Mouse (Mus musculus): ENCODE measurements around the gene Gm20708. TPM values are rescaled to one million over a fixed set of nuclear protein-coding genes. Genes with fewer than 3 reads are reported as not detected.

Gm20708 gene
- polyA plus RNA-seq, 1 experiment from 2014 or later = 0.45 TPM

DNA sequence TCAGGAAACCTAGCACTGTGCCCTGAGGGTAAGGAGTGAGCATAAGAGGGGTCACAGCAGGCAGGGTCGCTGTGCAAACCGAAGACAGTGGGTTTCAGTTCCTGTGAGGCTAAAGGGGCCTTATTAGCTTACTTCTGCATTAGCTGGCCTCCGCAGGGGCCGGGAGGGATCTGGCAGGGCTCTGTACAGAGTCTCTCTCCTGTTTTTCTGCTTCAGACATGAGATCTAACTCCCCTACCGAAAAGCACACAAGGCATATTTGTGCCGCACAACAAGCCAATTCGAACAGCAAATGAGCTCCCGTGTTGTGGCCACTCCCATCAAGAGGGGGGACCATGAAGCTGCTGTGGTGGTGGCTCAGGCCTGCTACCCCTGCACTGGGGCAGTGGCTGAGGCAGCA is 69.4 kb downstream of the Gm20708 start:
- peaks cover 29% of the 10 kb centered on the region for H3K27me3 ChIP-seq
- no peak for ATAC-seq (ENCODE audit: insufficient read depth)
- peak overlapping the region; percentile 35 for H3K4me2 ChIP-seq
- WGBS (ENCODE audit: insufficient replicate concordance) = 10% methylated on average over 8 of the region's 8 CpGs
- H3K27ac ChIP-seq (replicated peaks) = peak overlapping the region; percentile 75
- H3K9ac ChIP-seq = no peak overlapping the region
- peaks cover 42% of the 10 kb centered on the region for H3K4me1 ChIP-seq (replicated peaks)
- no peak overlapping the region for H3K4me3 ChIP-seq (replicated peaks)
- no peaks in the 10 kb centered on the region for H3K36me3 ChIP-seq (replicated peaks)
- no peaks in the 10 kb centered on the region for H3K9me3 ChIP-seq (replicated peaks)

DNA sequence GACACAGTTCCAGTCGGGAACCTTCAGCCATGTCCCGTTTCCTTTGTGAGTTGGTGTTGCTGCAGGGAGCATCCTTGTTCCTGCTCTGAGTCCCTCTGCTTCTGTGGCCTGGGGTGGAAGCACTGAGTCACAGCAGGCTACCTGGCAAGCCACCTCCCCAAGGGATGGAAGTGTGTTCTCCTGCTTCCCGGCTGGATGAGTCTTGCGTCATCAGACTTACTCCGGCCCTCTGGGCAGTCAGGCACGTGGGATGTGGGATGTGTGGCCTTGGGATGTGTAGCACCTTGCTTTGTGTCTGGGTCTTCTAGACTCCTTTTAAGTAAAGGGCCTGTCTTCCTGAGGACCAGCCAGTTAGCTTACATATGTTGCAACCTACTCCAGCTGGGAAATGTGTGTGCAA is 70.2 kb downstream of the Gm20708 start:
- no peak overlapping the region for H3K9ac ChIP-seq
- WGBS (ENCODE audit: insufficient replicate concordance) = 68% methylated on average over 6 of the region's 6 CpGs

DNA sequence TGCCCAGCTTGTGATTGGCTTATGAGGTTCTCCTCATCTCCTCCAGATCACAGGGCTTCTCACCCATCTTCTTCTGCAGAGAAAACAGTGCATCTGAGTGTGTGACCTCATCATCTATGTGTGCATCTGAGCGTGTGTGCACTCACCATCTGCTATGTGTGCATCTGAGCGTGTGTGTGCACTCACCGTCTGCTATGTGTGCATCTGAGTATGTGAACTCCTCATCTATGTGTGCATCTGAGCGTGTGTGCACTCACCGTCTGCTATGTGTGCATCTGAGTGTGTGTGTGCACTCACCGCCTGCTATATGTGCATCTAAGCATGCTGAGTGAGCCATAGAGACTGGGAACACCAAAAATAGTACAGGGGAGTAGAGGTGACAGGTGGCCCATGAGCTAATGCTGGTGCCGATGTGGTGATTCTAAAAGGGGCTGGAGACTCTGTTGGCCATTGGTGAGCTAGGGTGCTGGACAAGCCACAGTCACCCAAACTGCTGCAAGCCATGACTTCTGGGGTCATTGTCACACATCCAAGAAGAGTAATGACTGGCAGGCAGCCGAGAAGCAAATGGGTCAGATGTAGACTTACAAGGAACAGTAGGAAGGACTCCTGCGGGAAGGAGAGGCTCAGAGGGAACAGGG is 71.0 kb downstream of the Gm20708 start:
- H3K9ac ChIP-seq = no peak overlapping the region
- no peak overlapping the region for H3K27ac ChIP-seq (replicated peaks)
- H3K4me1 ChIP-seq (replicated peaks) = peaks cover 41% of the 10 kb centered on the region
- no peaks in the 10 kb centered on the region for H3K9me3 ChIP-seq (replicated peaks)
- 72% methylated on average over 9 of the region's 9 CpGs for WGBS (ENCODE audit: insufficient replicate concordance)
- H3K27me3 ChIP-seq = peaks cover 20% of the 10 kb centered on the region; the same call in 1 of the 2 replicates
- no peaks in the 10 kb centered on the region for H3K36me3 ChIP-seq (replicated peaks)
- ATAC-seq (ENCODE audit: insufficient read depth) = no peak
- no peak overlapping the region for H3K4me3 ChIP-seq (replicated peaks)
- H3K4me2 ChIP-seq = no peak overlapping the region

More for the DNA sequence above, 70.2 kb downstream of the Gm20708 start:
- Histone ChIP-seq H3K27ac (replicated peaks) (no peak overlapping the region), H3K9me3 (replicated peaks) (no peaks in the 10 kb centered on the region), H3K27me3 (peaks cover 21% of the 10 kb centered on the region), H3K4me1 (replicated peaks) (peaks cover 42% of the 10 kb centered on the region), H3K4me2 (no peak overlapping the region), H3K36me3 (replicated peaks) (no peaks in the 10 kb centered on the region), H3K4me3 (replicated peaks) (no peak overlapping the region)
- ATAC-seq (ENCODE audit: insufficient read depth) = no peak

DNA sequence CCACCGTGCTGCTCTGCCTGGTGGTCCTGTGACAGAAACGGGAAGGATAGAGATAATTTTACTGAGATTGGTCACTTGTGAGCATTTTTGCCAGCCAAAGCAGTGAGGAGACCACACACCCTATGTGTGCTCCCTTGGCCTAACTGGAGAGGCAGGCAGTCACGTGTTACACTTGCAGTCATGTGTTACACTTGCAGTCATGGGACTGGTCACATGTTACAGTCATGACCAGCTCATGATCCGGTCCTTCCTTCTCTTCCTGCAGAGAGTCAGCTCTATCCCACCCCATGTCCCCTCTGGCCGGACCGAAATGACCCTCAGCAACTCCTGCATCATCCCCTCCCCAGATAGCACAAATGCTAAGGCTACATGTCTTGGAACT is 71.5 kb downstream of the Gm20708 start:
- Histone ChIP-seq H3K27ac (replicated peaks) (no peak overlapping the region), H3K36me3 (replicated peaks) (no peaks in the 10 kb centered on the region), H3K27me3 (peaks cover 19% of the 10 kb centered on the region; the same call in 1 of the 2 replicates), H3K9ac (no peak overlapping the region), H3K4me2 (no peak overlapping the region), H3K9me3 (replicated peaks) (no peaks in the 10 kb centered on the region), H3K4me3 (replicated peaks) (no peak overlapping the region), H3K4me1 (replicated peaks) (peaks cover 42% of the 10 kb centered on the region)
- WGBS (ENCODE audit: insufficient replicate concordance) = 44% methylated on average over 6 of the region's 6 CpGs
- no peak for ATAC-seq (ENCODE audit: insufficient read depth)

DNA sequence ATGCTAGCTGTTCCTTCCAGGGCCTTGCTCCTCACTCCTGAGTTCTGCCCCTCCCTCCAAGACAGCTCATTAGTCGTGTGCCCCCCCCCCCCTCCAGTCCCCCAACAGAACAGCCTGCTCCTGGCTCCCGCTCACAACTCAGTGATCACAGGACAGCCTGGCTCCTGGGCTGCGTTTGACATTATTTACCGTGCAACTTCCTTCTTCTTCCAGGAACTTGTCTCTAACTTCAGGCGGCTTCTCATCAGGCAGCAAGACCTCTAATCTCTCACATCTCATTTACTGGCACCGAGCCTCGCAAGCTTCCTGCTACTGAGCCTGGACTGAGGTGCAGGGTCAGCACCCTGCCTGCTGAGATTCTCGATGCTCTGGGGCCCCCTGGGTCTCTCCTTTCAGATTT is 72.3 kb downstream of the Gm20708 start:
- ATAC-seq (ENCODE audit: insufficient read depth) = no peak
- Histone ChIP-seq H3K9me3 (replicated peaks) (no peaks in the 10 kb centered on the region), H3K27ac (replicated peaks) (peak overlapping the region; percentile 55), H3K4me2 (no peak overlapping the region), H3K4me1 (replicated peaks) (peaks cover 50% of the 10 kb centered on the region), H3K9ac (no peak overlapping the region), H3K4me3 (replicated peaks) (no peak overlapping the region), H3K36me3 (replicated peaks) (no peaks in the 10 kb centered on the region), H3K27me3 (peaks cover 19% of the 10 kb centered on the region; the same call in 1 of the 2 replicates)
- 7% methylated on average over 8 of the region's 8 CpGs for WGBS (ENCODE audit: insufficient replicate concordance)

DNA sequence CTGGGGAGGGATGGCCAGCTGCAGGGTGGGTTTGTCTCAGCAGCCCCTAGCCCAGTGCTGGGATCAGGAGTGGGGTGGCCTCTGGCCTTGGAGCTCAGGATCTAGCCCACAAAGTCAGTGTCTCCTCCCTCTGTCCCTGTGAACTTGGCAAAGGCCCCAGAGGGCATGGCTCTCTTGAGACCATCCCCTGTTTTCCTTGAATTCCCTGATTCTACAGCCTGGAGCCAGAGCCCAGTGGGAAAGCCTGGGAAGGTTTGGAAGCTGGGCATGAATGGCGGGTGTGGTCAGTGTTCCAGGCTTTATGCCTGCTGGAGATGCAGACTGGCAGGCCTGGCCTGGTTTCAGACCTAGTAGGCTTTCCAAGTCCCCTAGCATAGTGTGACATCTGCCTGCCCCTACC is 72.7 kb downstream of the Gm20708 start:
- no peak overlapping the region for H3K4me2 ChIP-seq
- no peaks in the 10 kb centered on the region for H3K9me3 ChIP-seq (replicated peaks)
- peaks cover 19% of the 10 kb centered on the region; the same call in 1 of the 2 replicates for H3K27me3 ChIP-seq
- H3K4me3 ChIP-seq (replicated peaks) = no peak overlapping the region
- H3K9ac ChIP-seq = no peak overlapping the region
- peaks cover 52% of the 10 kb centered on the region for H3K4me1 ChIP-seq (replicated peaks)
- peak overlapping the region; percentile 55; the same call in 1 of the 2 replicates for H3K27ac ChIP-seq (replicated peaks)
- H3K36me3 ChIP-seq (replicated peaks) = no peaks in the 10 kb centered on the region
- 67% methylated on average over 1 of the region's 1 CpGs for WGBS (ENCODE audit: insufficient replicate concordance)
- ATAC-seq (ENCODE audit: insufficient read depth) = no peak

DNA sequence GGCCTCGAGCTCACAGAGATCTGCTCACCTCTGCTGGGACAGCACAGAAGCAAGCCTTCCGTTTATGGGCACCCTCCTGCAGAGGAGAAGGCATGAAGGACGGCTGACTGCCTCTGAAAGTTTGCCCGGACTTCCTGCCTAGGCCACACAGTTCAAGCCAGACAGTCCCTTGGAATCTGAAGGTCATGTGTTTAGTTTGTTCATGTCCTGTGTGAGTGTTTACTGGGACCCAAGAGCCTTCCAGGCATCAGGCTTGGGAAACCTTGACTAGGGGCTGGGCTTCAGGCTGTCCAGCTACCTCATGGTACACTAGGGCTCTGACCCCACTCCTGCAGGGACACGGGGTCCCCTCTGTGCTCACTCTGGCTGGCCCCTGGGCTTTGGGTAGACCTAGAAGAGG is 76.5 kb downstream of the Gm20708 start:
- no peak for ATAC-seq (ENCODE audit: insufficient read depth)
- Histone ChIP-seq H3K36me3 (replicated peaks) (no peaks in the 10 kb centered on the region), H3K4me1 (replicated peaks) (peaks cover 49% of the 10 kb centered on the region), H3K9ac (no peak overlapping the region), H3K9me3 (replicated peaks) (no peaks in the 10 kb centered on the region), H3K27me3 (peaks cover 35% of the 10 kb centered on the region), H3K4me3 (replicated peaks) (no peak overlapping the region), H3K27ac (replicated peaks) (0 out of 2 replicates have a peak overlapping the region, but pooled peaks have one; percentile 24), H3K4me2 (no peak overlapping the region)
- WGBS (ENCODE audit: insufficient replicate concordance) = 21% methylated on average over 5 of the region's 5 CpGs

DNA sequence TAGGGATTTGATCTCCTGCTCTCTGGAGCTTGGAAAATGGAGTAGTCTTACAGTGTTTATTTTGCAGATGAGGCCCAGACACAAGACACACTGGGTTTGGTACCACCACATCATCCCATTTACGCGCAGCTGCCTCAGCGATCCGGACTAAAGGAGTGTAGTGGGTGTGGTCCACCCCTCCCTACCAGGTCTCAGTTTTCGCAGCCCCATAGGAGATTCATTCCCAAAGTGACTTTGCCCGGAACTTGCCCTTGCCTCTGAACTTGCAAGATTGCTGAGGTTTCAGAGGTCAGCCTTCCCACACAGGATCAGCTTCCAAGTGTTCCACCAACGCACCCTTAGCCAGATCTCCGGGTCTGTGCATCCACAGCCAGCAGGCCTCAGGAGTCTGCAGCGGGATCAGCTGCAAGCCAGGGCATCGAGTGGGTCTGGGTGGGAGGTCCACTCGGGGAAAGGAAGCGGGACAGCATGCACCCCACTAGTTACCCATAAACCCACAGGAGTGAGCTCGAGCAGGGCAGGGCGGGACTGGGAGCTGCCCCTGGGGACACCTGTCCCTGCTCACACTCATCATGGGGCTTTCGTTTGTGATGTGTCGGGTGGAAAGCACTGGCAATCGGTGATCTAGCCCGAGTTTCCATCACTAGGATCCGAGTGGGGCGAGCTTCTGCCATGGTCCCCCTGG is 78.8 kb downstream of the Gm20708 start:
- H3K36me3 ChIP-seq (replicated peaks) = no peaks in the 10 kb centered on the region
- no peak for ATAC-seq (ENCODE audit: insufficient read depth)
- H3K4me1 ChIP-seq (replicated peaks) = peaks cover 39% of the 10 kb centered on the region
- H3K27me3 ChIP-seq = peaks cover 45% of the 10 kb centered on the region
- H3K27ac ChIP-seq (replicated peaks) = no peak overlapping the region
- H3K9me3 ChIP-seq (replicated peaks) = no peaks in the 10 kb centered on the region
- H3K9ac ChIP-seq = no peak overlapping the region
- WGBS (ENCODE audit: insufficient replicate concordance) = 61% methylated on average over 20 of the region's 20 CpGs
- no peak overlapping the region for H3K4me3 ChIP-seq (replicated peaks)
- peak overlapping the region; percentile 42; the same call in 1 of the 2 replicates for H3K4me2 ChIP-seq

DNA sequence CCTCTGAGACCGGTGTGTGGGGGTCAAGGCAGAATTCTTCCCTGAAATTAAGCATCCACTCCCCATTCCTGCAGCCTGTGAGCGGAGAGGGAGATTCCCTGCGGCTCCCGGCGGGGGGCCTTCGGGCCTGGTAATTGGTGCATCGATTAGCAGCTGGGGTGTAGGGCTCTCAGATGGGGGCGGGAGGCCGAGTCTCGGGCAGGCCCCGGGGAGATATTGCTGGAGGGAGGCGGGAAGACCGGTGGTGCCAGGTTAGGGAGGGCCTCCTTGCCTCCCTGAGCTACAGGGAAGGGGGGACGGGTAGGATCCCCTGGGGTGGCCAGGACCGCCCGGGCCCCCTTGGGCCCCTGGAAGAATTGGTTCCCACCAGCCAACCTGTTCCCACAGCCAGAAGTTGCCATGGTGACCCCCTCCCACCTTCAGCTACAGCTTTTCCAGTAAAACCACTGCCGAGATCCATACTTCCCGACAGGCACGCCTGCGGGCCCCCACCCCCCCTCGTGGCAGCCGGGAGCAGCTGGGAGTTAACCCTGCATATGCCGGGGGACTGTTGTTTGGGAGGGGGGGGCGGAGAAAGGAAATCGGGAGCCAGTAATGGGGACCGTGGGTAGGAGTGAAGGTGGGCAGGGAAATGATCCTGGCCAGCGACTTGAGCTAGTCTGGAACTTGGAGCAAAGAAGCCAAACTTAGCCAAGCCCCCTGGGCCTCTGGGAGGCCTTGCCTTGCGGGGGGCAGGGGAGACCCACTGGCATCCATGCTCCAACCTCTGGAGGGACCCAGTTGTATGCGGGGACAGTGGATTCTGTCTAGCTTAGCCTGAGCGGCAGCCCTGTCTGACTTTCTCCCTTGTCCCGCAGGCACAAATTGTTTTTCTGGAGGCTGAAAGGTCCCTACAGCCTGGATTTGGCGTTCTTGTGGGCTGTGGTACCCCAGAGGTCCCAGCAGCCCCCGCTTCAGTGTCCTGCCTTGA is 79.7 kb downstream of the Gm20708 start:
- no peaks in the 10 kb centered on the region for H3K9me3 ChIP-seq (replicated peaks)
- H3K27ac ChIP-seq (replicated peaks) = no peak overlapping the region
- H3K4me3 ChIP-seq (replicated peaks) = no peak overlapping the region
- H3K9ac ChIP-seq = no peak overlapping the region
- H3K4me1 ChIP-seq (replicated peaks) = peaks cover 39% of the 10 kb centered on the region
- H3K36me3 ChIP-seq (replicated peaks) = no peaks in the 10 kb centered on the region
- peaks cover 50% of the 10 kb centered on the region for H3K27me3 ChIP-seq
- H3K4me2 ChIP-seq = peak overlapping the region; percentile 42
- no peak for ATAC-seq (ENCODE audit: insufficient read depth)
- 39% methylated on average over 33 of the region's 33 CpGs for WGBS (ENCODE audit: insufficient replicate concordance)
